Comparison of ENCODE assay signal across 15 mouse cellular contexts in the genomic region with DNA sequence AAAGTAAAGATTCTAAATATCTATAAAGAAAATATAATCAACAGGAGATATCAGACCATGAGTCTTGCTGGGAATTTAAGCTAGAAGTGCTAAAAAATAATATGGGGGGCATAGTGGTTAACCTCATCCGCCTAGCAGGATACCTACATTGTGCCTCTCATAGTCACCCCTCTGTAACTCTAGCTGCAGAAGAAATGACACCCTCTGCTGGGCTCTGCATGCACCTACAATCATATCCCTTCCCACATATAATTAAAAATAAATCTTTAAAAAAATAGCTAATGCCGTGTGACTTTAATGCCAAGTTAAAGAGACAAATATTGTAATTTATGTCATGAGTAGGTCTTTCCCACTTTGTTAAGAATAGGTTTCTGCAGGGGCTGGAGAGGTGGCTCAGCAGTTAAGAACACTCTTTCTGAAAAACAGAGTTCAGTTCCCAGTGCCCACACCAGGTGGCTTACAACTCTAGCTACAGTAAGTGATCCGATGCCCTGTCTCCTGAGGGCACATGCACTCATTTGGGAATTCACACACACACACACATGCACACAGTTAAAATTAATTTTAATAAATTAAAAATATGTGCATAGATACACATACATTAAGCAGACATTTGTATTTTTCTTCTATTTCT. TPM values are rescaled to one million over a fixed set of nuclear protein-coding genes. Genes with fewer than 3 reads are reported as not detected.
DNase-seq lines count a peak whose midpoint lies in the region; ATAC-seq and TF ChIP-seq lines count a peak whose summit lies in the region.
"Had no signal": no experiment of that assay in that cellular context is flagged by ENCODE, and none has a peak within 500 bp of the region (broad histone marks: within the 10 kb centered on the region; RNA-seq: fewer than 3 reads in every experiment).

No protein-coding gene starts in this region.

- no peak for ATAC-seq in hindbrain, embryonic 13.5 days (ENCODE audit: low FRiP score)
- ATAC-seq: forebrain, postnatal 0 days; midbrain, embryonic 16.5 days had no signal

- in situ Hi-C loops in CH12.LX (cut with MboI; ENCODE audit: low pct_ligation_motif_present, low pct_unique_long_range_greater_than_20kb, low sequenced_read_pairs): loop anchor here (5.0 kb wide), 1 partner anchor 37 kb away; no protein-coding TSS in a partner anchor

- dilution Hi-C loops in CH12.LX (cut with MboI; ENCODE audit: extremely low pct_ligation_motif_present, extremely low pct_unique_long_range_greater_than_20kb, low sequenced_read_pairs): no loop called here

- no peaks in the 10 kb centered on the region for H3K9me3 ChIP-seq in CH12.LX (replicated peaks; ENCODE audit: low read length)
- H3K9me3 ChIP-seq in hindbrain, embryonic 13.5 days: no peaks in the 10 kb centered on the region
- H3K9me3 ChIP-seq: limb, embryonic 15.5 days had no signal

- H3K4me2 ChIP-seq in CH12.LX (ENCODE audit: insufficient read depth, low read depth, poor library complexity, severe bottlenecking): no peak overlapping the region
- no peak overlapping the region for H3K4me2 ChIP-seq in hindbrain, embryonic 13.5 days
- H3K4me2 ChIP-seq: limb, embryonic 15.5 days had no signal

- WGBS in hindbrain, embryonic 13.5 days: 70% methylated on average over 3 of the region's 3 CpGs

- peaks cover 9 to 36% of the 10 kb centered on the region in 2 experiments for H3K4me1 ChIP-seq in CH12.LX (ENCODE audit: control insufficient read depth in 1 of 2, insufficient read depth in 2 of 2)
- no peaks in the 10 kb centered on the region; the same call in 1 of the 2 replicates for H3K4me1 ChIP-seq in cortical plate, adult 2 months (ENCODE audit: control insufficient read depth, insufficient read depth, low read length)
- H3K4me1 ChIP-seq in hindbrain, embryonic 13.5 days (replicated peaks): peaks cover 14% of the 10 kb centered on the region; the same call in 1 of the 2 replicates

- H3K36me3 ChIP-seq in CH12.LX (replicated peaks in 1 of 2; ENCODE audit: control insufficient read depth in 1 of 2, insufficient read depth in 1 of 2, low read length in 1 of 2): peaks cover 0 to 29% of the 10 kb centered on the region in 2 experiments
- no peaks in the 10 kb centered on the region for H3K36me3 ChIP-seq in hindbrain, embryonic 13.5 days
- H3K36me3 ChIP-seq: limb, embryonic 15.5 days had no signal

- H3K79me2 ChIP-seq in CH12.LX (replicated peaks; ENCODE audit: control insufficient read depth, extremely low read depth, insufficient read depth, poor library complexity, severe bottlenecking): no peaks in the 10 kb centered on the region

- H3K4me3 ChIP-seq in left cerebral cortex, adult 2 months: no peak overlapping the region
- no peak overlapping the region for H3K4me3 ChIP-seq in CH12.LX (replicated peaks in 1 of 3; ENCODE audit: low read depth in 2 of 3, low read length in 2 of 3, poor library complexity in 1 of 3)
- H3K4me3 ChIP-seq in cortical plate, adult 2 months (ENCODE audit: insufficient read depth, low read length): no peak overlapping the region
- H3K4me3 ChIP-seq in hindbrain, embryonic 13.5 days: no peak overlapping the region
- H3K4me3 ChIP-seq: limb, embryonic 15.5 days had no signal

- peak; percentile 3 for TF ChIP-seq RAD21 in CH12.LX (IDR thresholded peaks at IDR 0.05; ENCODE audit: low read depth, low read length)

- TF ChIP-seq EP300 in CH12.LX (IDR thresholded peaks at IDR 0.05; ENCODE audit: low read length): no peak

- H3K9ac ChIP-seq in CH12.LX (ENCODE audit: insufficient read depth, low read depth): no peak overlapping the region
- H3K9ac ChIP-seq in hindbrain, embryonic 13.5 days: no peak overlapping the region
- H3K9ac ChIP-seq: forebrain, postnatal 0 days; limb, embryonic 15.5 days had no signal

- TF ChIP-seq CTCF in left cerebral cortex, adult 2 months (IDR thresholded peaks at IDR 0.05): peak; percentile 30
- TF ChIP-seq CTCF in CH12.LX (conservative IDR thresholded peaks at IDR 0.05 in 1 of 2, IDR thresholded peaks at IDR 0.05 in 1 of 2; ENCODE audit: low read depth in 2 of 2, low read length in 2 of 2): peak; percentile 11 to 48; a peak in 3 of 4 replicates
- TF ChIP-seq CTCF in cortical plate, adult 2 months (IDR thresholded peaks at IDR 0.05; ENCODE audit: extremely low read depth, insufficient read depth, low read length): 0 out of 2 replicates have a peak, but pooled peaks have one; percentile 2

- no peak for TF ChIP-seq POLR2A in CH12.LX (IDR thresholded peaks at IDR 0.05; ENCODE audit: low read depth, low read length)
- no peak for TF ChIP-seq POLR2A in cortical plate, adult 2 months (IDR thresholded peaks at IDR 0.05; ENCODE audit: extremely low read depth, insufficient read depth, low read length)

- intact Hi-C loops in left cerebral cortex, adult 2 months (cut with DNase I): no loop called here
- intact Hi-C loops in left cerebral cortex, postnatal 14 days (cut with DNase I): loop anchor here (5.0 kb wide), 1 partner anchor 37 kb away; no protein-coding TSS in a partner anchor

- H3K27me3 ChIP-seq in CH12.LX (replicated peaks): no peaks in the 10 kb centered on the region
- H3K27me3 ChIP-seq in hindbrain, embryonic 13.5 days: no peaks in the 10 kb centered on the region
- H3K27me3 ChIP-seq: limb, embryonic 15.5 days had no signal

- DNase-seq in left cerebral cortex, adult 2 months (ENCODE audit: extremely low spot score in 1 of 2, low spot score in 2 of 2): no peak
- DNase-seq in left cerebral cortex, postnatal 14 days (ENCODE audit: low spot score in 2 of 2): no peak
- DNase-seq in 416B (ENCODE audit: low read depth) (peak; percentile 64), CH12.LX (ENCODE audit: extremely low read depth) (no peak)
- DNase-seq in right cerebral cortex, postnatal 36 days (ENCODE audit: low spot score in 2 of 2): no peak
- DNase-seq: adrenal gland, postnatal 36 days; embryo, embryonic 11 days; forebrain, postnatal 0 days; lung, postnatal 14 days; right cerebral cortex, adult 18-20 months had no signal

- H3K27ac ChIP-seq in left cerebral cortex, adult 2 months: no peak overlapping the region
- H3K27ac ChIP-seq in CH12.LX (ENCODE audit: insufficient read depth, low read depth): no peak overlapping the region
- no peak overlapping the region for H3K27ac ChIP-seq in cortical plate, adult 2 months (ENCODE audit: insufficient read depth, low read length)
- no peak overlapping the region for H3K27ac ChIP-seq in hindbrain, embryonic 13.5 days
- H3K27ac ChIP-seq: limb, embryonic 15.5 days had no signal

TF ChIP-seq in CH12.LX, 34 proteins besides CTCF, POLR2A, EP300 and RAD21:
- peak; percentile 27 for TF ChIP-seq SMC3 (IDR thresholded peaks at IDR 0.05; ENCODE audit: low read depth, low read length)
- TF ChIP-seq NRF1 (IDR thresholded peaks at IDR 0.05; ENCODE audit: low read depth, low read length): no peak
TF ChIP-seq in CH12.LX: peak in this region for 1.

RNA-seq across cellular contexts. Expression of a gene that starts 2.7 kb away (rescaled TPM):
- 10 to 100 TPM; 16.8 to 20.7 TPM for total RNA-seq in left cerebral cortex, adult 2 months (2021)
- 10 to 100 TPM; 13.3 to 15.1 TPM for total RNA-seq in left cerebral cortex, postnatal 14 days (2021)
- 13.1 and 18.6 TPM in 2 replicates for total RNA-seq in CH12.LX (2012; rRNA removed)
- 9.7 and 11.9 TPM in 2 replicates for total RNA-seq in CH12.LX (2014; rRNA removed)
- polyA plus RNA-seq in CH12.LX (2012; ENCODE audit: insufficient read length, low read depth): 12.2 and 18.5 TPM in 2 replicates
- 32.8 and 37.6 TPM in 2 replicates for polyA plus RNA-seq in cortical plate, adult 2 months (2012; rRNA removed)
- 9.5 and 10.9 TPM in 2 replicates for polyA plus RNA-seq in hindbrain, embryonic 13.5 days (2015; fragmentation: Nextera tagmentation; extraction: Ambion mirVana)

RNA-seq across cellular contexts. Expression of a gene that starts 21.1 kb away (rescaled TPM):
- total RNA-seq in left cerebral cortex, adult 2 months (2021): 1 to 10 TPM; 4.5 to 6.0 TPM
- 1 to 10 TPM; 3.1 to 3.4 TPM for total RNA-seq in left cerebral cortex, postnatal 14 days (2021)
- total RNA-seq in CH12.LX (2012; rRNA removed) (9.7 and 12.9 TPM in 2 replicates), CH12.LX (2014; rRNA removed) (27.8 and 31.5 TPM in 2 replicates)
- 12.4 and 13.6 TPM in 2 replicates for polyA plus RNA-seq in CH12.LX (2012; ENCODE audit: insufficient read length, low read depth)
- 3.1 and 3.2 TPM in 2 replicates for polyA plus RNA-seq in cortical plate, adult 2 months (2012; rRNA removed)
- polyA plus RNA-seq in hindbrain, embryonic 13.5 days (2015; fragmentation: Nextera tagmentation; extraction: Ambion mirVana): 8.5 and 8.8 TPM in 2 replicates

RNA-seq across cellular contexts. Expression of a gene that starts 27.4 kb away (rescaled TPM):
- total RNA-seq in left cerebral cortex, adult 2 months (2021): 1 to 10 TPM; 5.2 to 5.3 TPM
- 1 to 10 TPM; 3.3 to 3.4 TPM for total RNA-seq in left cerebral cortex, postnatal 14 days (2021)
- total RNA-seq in CH12.LX (2012; rRNA removed) (not detected in 2 replicates), CH12.LX (2014; rRNA removed) (not detected in 2 replicates)
- not detected in 2 replicates for polyA plus RNA-seq in CH12.LX (2012; ENCODE audit: insufficient read length, low read depth)
- polyA plus RNA-seq in cortical plate, adult 2 months (2012; rRNA removed): 17.0 and 18.6 TPM in 2 replicates
- polyA plus RNA-seq in hindbrain, embryonic 13.5 days (2015; fragmentation: Nextera tagmentation; extraction: Ambion mirVana): not detected in 2 replicates
- total RNA-seq: neutrophil, adult 5-6 weeks had no signal
- polyA plus RNA-seq: limb, embryonic 15.5 days had no signal

RNA-seq across cellular contexts. Expression of a gene that starts 48.4 kb away (rescaled TPM):
- total RNA-seq in left cerebral cortex, adult 2 months (2021): 10 to 100 TPM; 15.3 to 15.5 TPM
- total RNA-seq in left cerebral cortex, postnatal 14 days (2021): 10 to 100 TPM; 13.6 to 14.6 TPM
- total RNA-seq in CH12.LX (2012; rRNA removed): 4.2 and 4.5 TPM in 2 replicates
- total RNA-seq in CH12.LX (2014; rRNA removed): 5.7 TPM in 2 replicates
- polyA plus RNA-seq in CH12.LX (2012; ENCODE audit: insufficient read length, low read depth): 4.3 and 5.5 TPM in 2 replicates
- polyA plus RNA-seq in cortical plate, adult 2 months (2012; rRNA removed): 10.6 and 11.4 TPM in 2 replicates
- 19.8 and 22.7 TPM in 2 replicates for polyA plus RNA-seq in hindbrain, embryonic 13.5 days (2015; fragmentation: Nextera tagmentation; extraction: Ambion mirVana)

RNA-seq across cellular contexts. Expression of a gene that starts 53.1 kb away (rescaled TPM):
- 10 to 100 TPM in 1 of 2 experiments, 1 to 10 TPM in 1; 9.9 to 10.1 TPM for total RNA-seq in left cerebral cortex, adult 2 months (2021)
- 1 to 10 TPM; 8.0 to 8.3 TPM for total RNA-seq in left cerebral cortex, postnatal 14 days (2021)
- 3.4 and 3.5 TPM in 2 replicates for total RNA-seq in CH12.LX (2012; rRNA removed)
- 5.8 and 6.4 TPM in 2 replicates for total RNA-seq in CH12.LX (2014; rRNA removed)
- 8.6 and 10.4 TPM in 2 replicates for polyA plus RNA-seq in CH12.LX (2012; ENCODE audit: insufficient read length, low read depth)
- 5.2 and 5.5 TPM in 2 replicates for polyA plus RNA-seq in cortical plate, adult 2 months (2012; rRNA removed)
- polyA plus RNA-seq in hindbrain, embryonic 13.5 days (2015; fragmentation: Nextera tagmentation; extraction: Ambion mirVana): 7.4 and 7.8 TPM in 2 replicates

Comparison
In these comparisons a context has a peak if more than half of its experiments do, and no peak if none do; other contexts are left out.
1. RNA of a gene that starts 27.4 kb away (total RNA-seq): 5.2 to 5.3 TPM in left cerebral cortex, adult 2 months and 3.3 to 3.4 TPM in left cerebral cortex, postnatal 14 days; not detected in CH12.LX; every median in the first group is over 4 times any median in the second.
2. Peak in every context shown above with its lines, with median percentiles within 50 percentile points of each other: CTCF ChIP-seq.